In the genomic region with DNA sequence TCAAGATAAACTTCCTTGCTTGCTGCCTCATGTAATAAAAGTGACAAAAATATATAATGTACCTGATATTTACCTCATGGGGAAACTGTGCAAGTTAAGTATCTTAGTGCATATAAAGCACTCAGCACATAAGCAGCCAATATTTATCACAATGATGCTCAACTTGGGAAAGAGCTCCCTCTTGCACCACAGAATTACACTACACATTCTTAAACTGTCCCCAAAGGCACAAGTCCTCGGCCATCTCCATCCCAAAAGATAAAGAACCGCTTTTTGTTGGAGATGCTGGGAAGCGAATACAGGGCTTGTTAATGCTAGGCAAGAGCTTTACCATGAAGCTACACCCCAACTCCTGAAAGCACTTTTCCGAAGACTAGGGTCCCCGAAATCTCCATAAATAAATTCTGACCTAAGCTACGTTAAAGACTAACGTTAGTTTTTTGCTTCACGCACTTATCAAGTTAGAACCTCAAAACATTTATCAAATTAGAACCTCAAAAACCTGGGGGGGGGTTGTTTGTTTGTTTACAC, we compare ENCODE assay signal across 8 mouse cellular contexts. TPM values are rescaled to one million over a fixed set of nuclear protein-coding genes. Genes with fewer than 3 reads are reported as not detected.
DNase-seq lines count a peak whose midpoint lies in the region; ATAC-seq and TF ChIP-seq lines count a peak whose summit lies in the region.

No protein-coding gene starts in this region.

- no peak for TF ChIP-seq POLR2A in MEL (IDR thresholded peaks at IDR 0.05; ENCODE audit: control insufficient read depth in 1 of 2, insufficient read depth in 1 of 2, low read depth in 1 of 2, low read length in 2 of 2, poor library complexity in 1 of 2)

- TF ChIP-seq CTCF in MEL (IDR thresholded peaks at IDR 0.05 in 2 of 3, conservative IDR thresholded peaks at IDR 0.05 in 1 of 3; ENCODE audit: control insufficient read depth in 1 of 3, insufficient read depth in 1 of 3, low read depth in 2 of 3, low read length in 3 of 3, poor library complexity in 1 of 3, severe bottlenecking in 1 of 3) = peak in 2 of 3 experiments; percentile 46 to 68; a peak in 4 of 6 replicates

- H3K9ac ChIP-seq in MEL (ENCODE audit: control insufficient read depth, low read depth, low read length, poor library complexity, severe bottlenecking) = peak overlapping the region; percentile 91
- H3K9ac ChIP-seq in forebrain, embryonic 11.5 days (ENCODE audit: low read length) = peak overlapping the region; percentile 98
- H3K9ac ChIP-seq in neural tube, embryonic 13.5 days = peak overlapping the region; percentile 99

- WGBS in forebrain, embryonic 11.5 days = 2% methylated on average over 8 of the region's 8 CpGs
- WGBS in neural tube, embryonic 13.5 days = 2% methylated on average over 8 of the region's 8 CpGs

- peak overlapping the region; percentile 79 to 92 for H3K4me3 ChIP-seq in MEL (ENCODE audit: control insufficient read depth in 1 of 2, insufficient read depth in 1 of 2, low read depth in 2 of 2, low read length in 2 of 2)
- H3K4me3 ChIP-seq in forebrain, embryonic 11.5 days (ENCODE audit: low read depth, low read length) = peak overlapping the region; percentile 95
- H3K4me3 ChIP-seq in neural tube, embryonic 13.5 days = peak overlapping the region; percentile 94

- no peak for ATAC-seq in forebrain, embryonic 11.5 days (replicated peaks; ENCODE audit: low FRiP score)
- ATAC-seq in neural tube, embryonic 13.5 days (ENCODE audit: low read depth) = no peak

- peaks cover 15 to 22% of the 10 kb centered on the region in 2 experiments for H3K4me1 ChIP-seq in MEL (ENCODE audit: control insufficient read depth in 1 of 2, insufficient read depth in 2 of 2, low read length in 2 of 2)
- peaks cover 8% of the 10 kb centered on the region; the same call in 1 of the 2 replicates for H3K4me1 ChIP-seq in forebrain, embryonic 11.5 days (replicated peaks; ENCODE audit: control insufficient read depth, insufficient read depth, low read length)
- H3K4me1 ChIP-seq in neural tube, embryonic 13.5 days (replicated peaks) = peaks cover 39% of the 10 kb centered on the region

- peaks cover 69% of the 10 kb centered on the region for H3K79me2 ChIP-seq in MEL (ENCODE audit: control insufficient read depth, insufficient read depth, low read length, poor library complexity)

- TF ChIP-seq RAD21 in MEL (IDR thresholded peaks at IDR 0.05; ENCODE audit: low read depth, low read length) = peak; percentile 31

- no peaks in the 10 kb centered on the region for H3K9me3 ChIP-seq in MEL (replicated peaks; ENCODE audit: insufficient read depth, low read length)
- H3K9me3 ChIP-seq in forebrain, embryonic 11.5 days (ENCODE audit: control insufficient read depth, low read length) = no peaks in the 10 kb centered on the region
- no peaks in the 10 kb centered on the region for H3K9me3 ChIP-seq in neural tube, embryonic 13.5 days

- H3K27me3 ChIP-seq in MEL (ENCODE audit: control insufficient read depth in 1 of 2, insufficient read depth in 2 of 2, low read length in 2 of 2) = no peaks in the 10 kb centered on the region
- no peaks in the 10 kb centered on the region for H3K27me3 ChIP-seq in forebrain, embryonic 11.5 days (ENCODE audit: control insufficient read depth, insufficient read depth, low read length)
- no peaks in the 10 kb centered on the region for H3K27me3 ChIP-seq in neural tube, embryonic 13.5 days

- H3K36me3 ChIP-seq in MEL (ENCODE audit: control insufficient read depth in 1 of 2, insufficient read depth in 2 of 2, low read length in 2 of 2) = peaks cover 8 to 30% of the 10 kb centered on the region in 2 experiments
- H3K36me3 ChIP-seq in forebrain, embryonic 11.5 days (ENCODE audit: control insufficient read depth, insufficient read depth, low read length) = no peaks in the 10 kb centered on the region; the same call in 1 of the 2 replicates
- peaks cover 15% of the 10 kb centered on the region for H3K36me3 ChIP-seq in neural tube, embryonic 13.5 days

- H3K27ac ChIP-seq in MEL (ENCODE audit: control insufficient read depth, low read depth, low read length) = peak overlapping the region; percentile 75
- no peak overlapping the region for H3K27ac ChIP-seq in forebrain, embryonic 11.5 days (ENCODE audit: low read depth, low read length)
- H3K27ac ChIP-seq in neural tube, embryonic 13.5 days (replicated peaks) = no peak overlapping the region

- TF ChIP-seq EP300 in MEL (IDR thresholded peaks at IDR 0.05; ENCODE audit: low read depth in 1 of 2, low read length in 2 of 2) = no peak

- H3K4me2 ChIP-seq in forebrain, embryonic 11.5 days (ENCODE audit: low read depth, low read length, severe bottlenecking) = peak overlapping the region; percentile 86
- peak overlapping the region; percentile 94 for H3K4me2 ChIP-seq in neural tube, embryonic 13.5 days

- DNase-seq in kidney, adult 9 months = peak; percentile 29
- DNase-seq in kidney, postnatal 25 days = no peak
- DNase-seq in MEL (ENCODE audit: low read depth, low spot score) = peak; percentile 80
- DNase-seq in forebrain, embryonic 11.5 days (ENCODE audit: low spot score) = no peak
- peak; percentile 14 for DNase-seq in kidney, postnatal 14 days
- no peak for DNase-seq in left cerebral cortex, adult 18-20 months (ENCODE audit: low spot score in 2 of 2)
- no peak for DNase-seq in frontal cortex, postnatal 14 days (ENCODE audit: low spot score in 2 of 2)

TF ChIP-seq in MEL, 35 proteins besides CTCF, POLR2A, EP300 and RAD21 (continues in another document):
- TF ChIP-seq ZNF384 (IDR thresholded peaks at IDR 0.05; ENCODE audit: low read depth, low read length) = no peak
- TF ChIP-seq SIN3A (IDR thresholded peaks at IDR 0.05; ENCODE audit: low read length) = no peak
- TF ChIP-seq GABPA (IDR thresholded peaks at IDR 0.05; ENCODE audit: low read depth, low read length) = no peak
- no peak for TF ChIP-seq ZMIZ1 (IDR thresholded peaks at IDR 0.05; ENCODE audit: low read depth, low read length)
- no peak for TF ChIP-seq KAT2A (conservative IDR thresholded peaks at IDR 0.05; ENCODE audit: low read depth, low read length)
- TF ChIP-seq MAZ (IDR thresholded peaks at IDR 0.05; ENCODE audit: low read depth, low read length) = no peak
- no peak for TF ChIP-seq TAL1 (IDR thresholded peaks at IDR 0.05; ENCODE audit: low read length)
- TF ChIP-seq TCF12 (IDR thresholded peaks at IDR 0.05; ENCODE audit: low read depth, low read length) = no peak
- no peak for TF ChIP-seq POLR2AphosphoS2 (IDR thresholded peaks at IDR 0.05; ENCODE audit: low read length)
- no peak for TF ChIP-seq USF2 (IDR thresholded peaks at IDR 0.05; ENCODE audit: borderline replicate concordance in 1 of 2, insufficient read depth in 1 of 2, low read depth in 1 of 2, low read length in 2 of 2)
- peak; percentile 34; the same call in 1 of the 2 replicates for TF ChIP-seq MXI1 (IDR thresholded peaks at IDR 0.05; ENCODE audit: low read depth, low read length)
- TF ChIP-seq CHD2 (IDR thresholded peaks at IDR 0.05; ENCODE audit: low read length) = no peak
- no peak for TF ChIP-seq MAFK (IDR thresholded peaks at IDR 0.05; ENCODE audit: borderline replicate concordance, low read depth, low read length)
- TF ChIP-seq MYB (IDR thresholded peaks at IDR 0.05; ENCODE audit: low read depth, low read length) = no peak
- TF ChIP-seq GATA1 (IDR thresholded peaks at IDR 0.05; ENCODE audit: low read depth, low read length) = 0 out of 2 replicates have a peak, but pooled peaks have one; percentile 24
- 0 out of 2 replicates have a peak, but pooled peaks have one; percentile 15 for TF ChIP-seq RCOR1 (IDR thresholded peaks at IDR 0.05; ENCODE audit: low read depth, low read length)

RNA-seq across cellular contexts. Expression of a gene that starts 0.7 kb away (rescaled TPM):
- total RNA-seq in MEL (2012; rRNA removed) = 444 and 529 TPM in 2 replicates
- 100 to 1,000 TPM; 392 to 414 TPM for polyA plus RNA-seq in MEL (2012; ENCODE audit: insufficient read depth in 1 of 2, insufficient read length in 2 of 2, low read depth in 1 of 2, low replicate concordance in 2 of 2, missing spikeins in 1 of 2)
- polyA plus RNA-seq in forebrain, embryonic 11.5 days (2014; fragmentation: Nextera tagmentation; extraction: Ambion mirVana) = 385 TPM in 2 replicates
- polyA plus RNA-seq in neural tube, embryonic 13.5 days (2015; fragmentation: Nextera tagmentation; extraction: Ambion mirVana) = 484 and 500 TPM in 2 replicates
- total RNA-seq in left cerebral cortex, adult 18-20 months (2021) = 100 to 1,000 TPM; 434 to 461 TPM

RNA-seq across cellular contexts. Expression of a gene that starts 0.9 kb away (rescaled TPM):
- 52.8 and 64.4 TPM in 2 replicates for total RNA-seq in MEL (2012; rRNA removed)
- 10 to 100 TPM in 1 of 2 experiments, not detected in 1; 73.3 TPM for polyA plus RNA-seq in MEL (2012; ENCODE audit: insufficient read depth in 1 of 2, insufficient read length in 2 of 2, low read depth in 1 of 2, low replicate concordance in 2 of 2, missing spikeins in 1 of 2)
- 70.1 and 71.4 TPM in 2 replicates for polyA plus RNA-seq in forebrain, embryonic 11.5 days (2014; fragmentation: Nextera tagmentation; extraction: Ambion mirVana)
- polyA plus RNA-seq in neural tube, embryonic 13.5 days (2015; fragmentation: Nextera tagmentation; extraction: Ambion mirVana) = 70.9 and 72.9 TPM in 2 replicates
- total RNA-seq in left cerebral cortex, adult 18-20 months (2021) = 10 to 100 TPM; 44.7 to 54.3 TPM

RNA-seq across cellular contexts. Expression of a gene that starts 20.5 kb away (rescaled TPM):
- total RNA-seq in MEL (2012; rRNA removed) = 13.6 and 14.9 TPM in 2 replicates
- polyA plus RNA-seq in MEL (2012; ENCODE audit: insufficient read depth in 1 of 2, insufficient read length in 2 of 2, low read depth in 1 of 2, low replicate concordance in 2 of 2, missing spikeins in 1 of 2) = 10 to 100 TPM in 1 of 2 experiments, not detected in 1; 11.8 TPM
- 16.4 and 17.4 TPM in 2 replicates for polyA plus RNA-seq in forebrain, embryonic 11.5 days (2014; fragmentation: Nextera tagmentation; extraction: Ambion mirVana)
- polyA plus RNA-seq in neural tube, embryonic 13.5 days (2015; fragmentation: Nextera tagmentation; extraction: Ambion mirVana) = 13.7 and 17.2 TPM in 2 replicates
- total RNA-seq in left cerebral cortex, adult 18-20 months (2021) = 10 to 100 TPM; 13.3 TPM

RNA-seq across cellular contexts. Expression of a gene that starts 49.3 kb away (rescaled TPM):
- 25.0 and 29.4 TPM in 2 replicates for total RNA-seq in MEL (2012; rRNA removed)
- polyA plus RNA-seq in MEL (2012; ENCODE audit: insufficient read depth in 1 of 2, insufficient read length in 2 of 2, low read depth in 1 of 2, low replicate concordance in 2 of 2, missing spikeins in 1 of 2) = 10 to 100 TPM in 1 of 2 experiments, not detected in 1; 44.0 TPM
- 79.1 and 79.2 TPM in 2 replicates for polyA plus RNA-seq in forebrain, embryonic 11.5 days (2014; fragmentation: Nextera tagmentation; extraction: Ambion mirVana)
- 7.7 and 9.2 TPM in 2 replicates for polyA plus RNA-seq in neural tube, embryonic 13.5 days (2015; fragmentation: Nextera tagmentation; extraction: Ambion mirVana)
- under 1 TPM; 0.49 TPM for total RNA-seq in left cerebral cortex, adult 18-20 months (2021)

RNA-seq across cellular contexts. Expression of a gene that starts 49.4 kb away (rescaled TPM):
- 29.1 and 35.3 TPM in 2 replicates for total RNA-seq in MEL (2012; rRNA removed)
- 10 to 100 TPM in 1 of 2 experiments, not detected in 1; 33.6 TPM for polyA plus RNA-seq in MEL (2012; ENCODE audit: insufficient read depth in 1 of 2, insufficient read length in 2 of 2, low read depth in 1 of 2, low replicate concordance in 2 of 2, missing spikeins in 1 of 2)
- polyA plus RNA-seq in forebrain, embryonic 11.5 days (2014; fragmentation: Nextera tagmentation; extraction: Ambion mirVana) = 54.9 and 58.8 TPM in 2 replicates
- polyA plus RNA-seq in neural tube, embryonic 13.5 days (2015; fragmentation: Nextera tagmentation; extraction: Ambion mirVana) = 58.9 and 59.9 TPM in 2 replicates
- 10 to 100 TPM; 77.7 to 83.0 TPM for total RNA-seq in left cerebral cortex, adult 18-20 months (2021)

Comparison
In these comparisons a context has a peak if more than half of its experiments do, and no peak if none do; other contexts are left out.
1. DNase-seq: peak in kidney, adult 9 months (single experiment), MEL (single experiment) and kidney, postnatal 14 days (single experiment); none in kidney, postnatal 25 days (0 of 2), forebrain, embryonic 11.5 days (single experiment), left cerebral cortex, adult 18-20 months (0 of 2) and frontal cortex, postnatal 14 days (0 of 2).
2. Peak in every context shown above with its lines, with median percentiles within 50 percentile points of each other: H3K4me3 ChIP-seq and H3K9ac ChIP-seq.